In the genomic region with DNA sequence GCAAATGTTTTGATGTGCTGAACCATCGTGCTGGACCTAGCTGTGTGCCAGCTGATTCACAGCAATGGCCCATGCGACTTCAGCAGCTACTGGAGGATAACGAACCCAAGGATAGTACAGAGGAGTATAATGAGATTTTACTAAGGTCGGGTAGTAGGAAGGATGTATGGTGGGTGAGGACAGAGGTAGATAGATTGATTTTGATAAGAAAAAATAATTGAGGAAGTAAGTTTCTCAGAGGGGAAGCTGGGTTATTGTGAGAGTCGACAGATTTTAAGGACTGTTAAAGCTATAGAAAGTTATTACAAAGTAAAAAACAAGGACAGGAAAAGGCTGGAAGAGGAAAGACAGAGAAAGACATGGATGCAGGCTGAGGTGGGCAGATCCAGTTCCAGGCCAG, we compare ENCODE assay signal across 13 mouse cellular contexts. TPM values are rescaled to one million over a fixed set of nuclear protein-coding genes. Genes with fewer than 3 reads are reported as not detected.
"Had no signal": no experiment of that assay in that cellular context is flagged by ENCODE, and none has a peak within 500 bp of the region (broad histone marks: within the 10 kb centered on the region; RNA-seq: fewer than 3 reads in every experiment).

No protein-coding gene starts in this region.

- H3K36me3 ChIP-seq: limb, embryonic 15.5 days; liver, embryonic 13.5 days; lung, embryonic 15.5 days; midbrain, embryonic 10.5 days; neural tube, embryonic 12.5 days had no signal

- H3K27me3 ChIP-seq: limb, embryonic 15.5 days; liver, embryonic 13.5 days; lung, embryonic 15.5 days; neural tube, embryonic 12.5 days had no signal

- H3K4me3 ChIP-seq: left cerebral cortex, adult 2 months; limb, embryonic 15.5 days; liver, embryonic 13.5 days; lung, embryonic 15.5 days; midbrain, embryonic 10.5 days; neural tube, embryonic 12.5 days had no signal

- H3K27ac ChIP-seq: left cerebral cortex, adult 2 months; limb, embryonic 15.5 days; liver, embryonic 13.5 days; lung, embryonic 15.5 days; midbrain, embryonic 10.5 days; neural tube, embryonic 12.5 days had no signal

- DNase-seq: kidney, adult 18-20 months; kidney, postnatal 25 days; liver, embryonic 13.5 days; liver, postnatal 0 days; lung, postnatal 14 days; midbrain, embryonic 14.5 days; thymus, postnatal 36 days had no signal

- H3K4me1 ChIP-seq: limb, embryonic 15.5 days; liver, embryonic 13.5 days; lung, embryonic 15.5 days; midbrain, embryonic 10.5 days; neural tube, embryonic 12.5 days had no signal

RNA-seq across cellular contexts. Expression of a gene that starts 50.4 kb away (rescaled TPM):
- total RNA-seq: neutrophil, adult 5-6 weeks had no signal
